Mouse (Mus musculus) heart, adult 2 months (tissue): ENCODE measurements around the gene Tnfrsf18.

Experiments
- CTCF ChIP-seq: fragments of 200-600 bp; IDR thresholded peaks from 2 replicates; pipeline ENCODE4 v1.8.1; 2022; ENCODE audit warnings: antibody characterized with exemption, mild to moderate bottlenecking, moderate library complexity
- EP300 ChIP-seq: fragments of 200-500 bp; IDR thresholded peaks from 2 replicates; pipeline ENCODE4 v1.6.1; 2011; ENCODE audit warnings: low read depth, low read length, control low read depth; ENCODE audit not compliant: insufficient read depth
- POLR2A ChIP-seq: fragments of 200-500 bp; IDR thresholded peaks from 2 replicates; pipeline ENCODE4 v1.6.1; 2011; ENCODE audit warnings: mild to moderate bottlenecking, low read depth, low read length, control low read depth; ENCODE audit not compliant: insufficient read depth

- TF ChIP-seq CTCF (no peak), POLR2A (no peak), EP300 (no peak)
Observed at GRCm38 (mm10) chr4:156034901-156035300, 8.9 kb downstream of the Tnfrsf18 start.
